Mouse (Mus musculus) bone marrow macrophage, adult 2 months (primary cell): Measurements from ENCODE around the gene Rasal2. TPM values are rescaled to one million over a fixed set of nuclear protein-coding genes. Genes with fewer than 3 reads are reported as not detected.

ENCODE experiments used
- H3K27ac ChIP-seq: 2 replicates; pipeline ENCODE4 v1.5.1; 2012; ENCODE audit warnings: low read depth, low read length; ENCODE audit not compliant: insufficient read depth
- H3K4me1 ChIP-seq: 2 replicates; pipeline ENCODE4 v1.6.1; 2012; ENCODE audit warnings: low read length; ENCODE audit not compliant: control insufficient read depth, insufficient read depth
- H3K4me3 ChIP-seq: 2 replicates; pipeline ENCODE4 v1.5.1; 2012; ENCODE audit warnings: mild to moderate bottlenecking, low read length, moderate library complexity; ENCODE audit not compliant: insufficient read depth
- CTCF ChIP-seq: IDR thresholded peaks from 2 replicates; pipeline ENCODE4 v1.5.1; 2012; ENCODE audit warnings: low read depth, mild to moderate bottlenecking, low read length, moderate library complexity
- POLR2A ChIP-seq: IDR thresholded peaks from 2 replicates; pipeline ENCODE4 v1.6.1; 2012; ENCODE audit warnings: mild to moderate bottlenecking, low read depth, low read length, borderline replicate concordance
- polyA plus RNA-seq: library from polyadenylated mRNA; stranded (reverse); fragments of >200 nt; gene quantifications from 2 replicates; pipeline ENCODE4 v1.2.4, GENCODE M21; 2012; ENCODE audit not compliant: missing spikeins, insufficient read depth, insufficient read length

Rasal2 gene
- 0.87 and 1.8 TPM in 2 replicates for polyA plus RNA-seq

- Histone ChIP-seq H3K4me3 (peak within 1 kb of the TSS; percentile 86), H3K27ac (peak within 1 kb of the TSS; percentile 45; the same call in 1 of the 2 replicates), H3K4me1 (peaks cover 13% of the 10 kb centered on the region)
- TF ChIP-seq POLR2A (no peak), CTCF (no peak)
Observed at GRCm38 (mm10) chr1:157412454-157413369, at the start of gene Rasal2. Rasal2 (minus strand) TSS chr1:157412595.

GRCm38 (mm10) chr1:157461276-157461675 lies 48.9 kb upstream of the Rasal2 start:
- Histone ChIP-seq H3K4me1 (0 out of 2 replicates have a peak, but pooled peaks cover 2% of the 10 kb centered on the region), H3K27ac (no peak overlapping the region), H3K4me3 (no peak overlapping the region)
- TF ChIP-seq CTCF (no peak), POLR2A (no peak)

GRCm38 (mm10) chr1:157459904-157460303 lies 47.5 kb upstream of the Rasal2 start:
- 0 out of 2 replicates have a peak, but pooled peaks cover 2% of the 10 kb centered on the region for H3K4me1 ChIP-seq
- no peak overlapping the region for H3K27ac ChIP-seq
- no peak overlapping the region for H3K4me3 ChIP-seq
- TF ChIP-seq POLR2A: no peak
- no peak for TF ChIP-seq CTCF

GRCm38 (mm10) chr1:157458421-157459208 lies 46.2 kb upstream of the Rasal2 start, which contains the start of gene Cryzl2:
Cryzl2 (plus strand) TSS chr1:157458577.
- Histone ChIP-seq H3K4me1 (0 out of 2 replicates have a peak, but pooled peaks cover 2% of the 10 kb centered on the region), H3K27ac (no peak within 1 kb of the TSS), H3K4me3 (no peak within 1 kb of the TSS)
- TF ChIP-seq POLR2A (no peak), CTCF (no peak)

- Histone ChIP-seq H3K4me1 (0 out of 2 replicates have a peak, but pooled peaks cover 2% of the 10 kb centered on the region), H3K4me3 (no peak overlapping the region), H3K27ac (no peak overlapping the region)
- TF ChIP-seq CTCF: no peak
- TF ChIP-seq POLR2A: no peak
Observed at GRCm38 (mm10) chr1:157457789-157458188, 45.4 kb upstream of the Rasal2 start.

- TF ChIP-seq POLR2A (no peak), CTCF (no peak)
- Histone ChIP-seq H3K27ac (no peak overlapping the region), H3K4me1 (no peaks in the 10 kb centered on the region; the same call in 1 of the 2 replicates), H3K4me3 (no peak overlapping the region)
Observed at GRCm38 (mm10) chr1:157454876-157455275, 42.5 kb upstream of the Rasal2 start.

GRCm38 (mm10) chr1:157452759-157453549 lies 40.6 kb upstream of the Rasal2 start:
- Histone ChIP-seq H3K4me3 (no peak overlapping the region), H3K4me1 (peaks cover 8% of the 10 kb centered on the region), H3K27ac (no peak overlapping the region)
- TF ChIP-seq POLR2A: no peak
- no peak for TF ChIP-seq CTCF

GRCm38 (mm10) chr1:157452284-157452683 lies 39.9 kb upstream of the Rasal2 start:
- Histone ChIP-seq H3K4me1 (peaks cover 8% of the 10 kb centered on the region), H3K4me3 (no peak overlapping the region), H3K27ac (no peak overlapping the region)
- TF ChIP-seq POLR2A (no peak), CTCF (no peak)
